Mouse (Mus musculus) stomach, embryonic 15.5 days (tissue): ENCODE data around the gene Cux2. TPM values are rescaled to one million over a fixed set of nuclear protein-coding genes. Genes with fewer than 3 reads are reported as not detected.

ENCODE experiments used
- ATAC-seq: fragments of 200-750 bp; cut with Nextera tagmentation; 2 replicates; pipeline ENCODE4 v1.8.0; 2017; ENCODE audit warnings: low read depth, moderate number of reproducible peaks, moderate TSS enrichment; ENCODE audit not compliant: insufficient read depth, low FRiP score
- H3K27ac ChIP-seq: fragments of 300-500 bp; sonication (generic); 2 replicates; pipeline ENCODE4 v1.5.1; 2015; ENCODE audit warnings: mild to moderate bottlenecking, inconsistent platforms
- H3K27me3 ChIP-seq: fragments of 300-500 bp; sonication (generic); replicated peaks from 2 replicates; pipeline ENCODE4 v1.6.1; 2015; ENCODE audit warnings: inconsistent platforms
- H3K36me3 ChIP-seq: fragments of 300-500 bp; sonication (generic); 2 replicates; pipeline ENCODE4 v1.6.1; 2015; ENCODE audit warnings: inconsistent platforms
- H3K4me1 ChIP-seq: fragments of 300-500 bp; sonication (generic); 2 replicates; pipeline ENCODE4 v1.6.1; 2015; ENCODE audit warnings: inconsistent platforms
- H3K4me2 ChIP-seq: fragments of 300-500 bp; sonication (generic); 2 replicates; pipeline ENCODE4 v1.6.1; 2015; ENCODE audit warnings: mild to moderate bottlenecking, inconsistent platforms
- H3K4me3 ChIP-seq: fragments of 300-500 bp; sonication (generic); replicated peaks from 2 replicates; pipeline ENCODE4 v1.5.1; 2015; ENCODE audit warnings: inconsistent platforms
- H3K9ac ChIP-seq: fragments of 300-500 bp; sonication (generic); 2 replicates; pipeline ENCODE4 v1.6.1; 2015; ENCODE audit warnings: inconsistent platforms
- H3K9me3 ChIP-seq: fragments of 300-500 bp; sonication (generic); 2 replicates; pipeline ENCODE4 v1.6.1; 2016; ENCODE audit warnings: inconsistent platforms
- WGBS: fragments of 180-500 bp; shearing (Covaris S2); methylation state at CpG from one replicate; pipeline ENCODE4 v1.1.7; 2015; 5-methylcytosine and 5-hydroxymethylcytosine counted together
- polyA plus RNA-seq: library from polyadenylated mRNA; unstranded; fragments of >200 nt; fragmentation: Nextera tagmentation; extraction: Ambion mirVana; gene quantifications from 2 replicates; pipeline ENCODE4 v1.2.1, GENCODE M21; 2015

Cux2 gene
- polyA plus RNA-seq, 1 experiment from 2014 or later = 6.2 TPM

DNA sequence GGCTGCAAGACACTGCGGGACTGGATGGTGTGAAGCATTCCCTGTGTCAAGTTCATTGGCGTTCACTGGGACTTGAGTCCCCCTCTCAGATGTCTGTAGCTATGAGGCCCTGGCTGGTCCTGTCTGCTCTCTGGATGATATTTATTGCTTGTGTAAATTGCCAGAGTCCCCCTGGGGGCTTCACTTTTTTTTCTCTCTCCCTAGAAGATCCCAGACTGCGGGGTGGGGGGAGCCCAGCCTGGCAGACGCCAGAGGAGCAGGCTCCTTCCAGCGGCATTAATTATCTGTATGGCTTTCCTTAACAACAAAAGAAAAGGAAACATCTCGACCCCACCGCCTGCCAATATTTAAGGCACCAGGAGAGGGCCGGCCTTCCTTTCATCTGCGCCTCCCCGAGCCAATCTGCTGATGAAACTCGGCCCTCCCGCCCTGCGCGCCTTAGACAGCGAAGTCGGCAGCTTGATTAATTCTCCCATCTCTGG lies 68.2 kb downstream of the Cux2 start:
- peak overlapping the region; percentile 40; the same call in 1 of the 2 replicates for H3K27ac ChIP-seq
- peak overlapping the region; percentile 24; the same call in 1 of the 2 replicates for H3K4me2 ChIP-seq

DNA sequence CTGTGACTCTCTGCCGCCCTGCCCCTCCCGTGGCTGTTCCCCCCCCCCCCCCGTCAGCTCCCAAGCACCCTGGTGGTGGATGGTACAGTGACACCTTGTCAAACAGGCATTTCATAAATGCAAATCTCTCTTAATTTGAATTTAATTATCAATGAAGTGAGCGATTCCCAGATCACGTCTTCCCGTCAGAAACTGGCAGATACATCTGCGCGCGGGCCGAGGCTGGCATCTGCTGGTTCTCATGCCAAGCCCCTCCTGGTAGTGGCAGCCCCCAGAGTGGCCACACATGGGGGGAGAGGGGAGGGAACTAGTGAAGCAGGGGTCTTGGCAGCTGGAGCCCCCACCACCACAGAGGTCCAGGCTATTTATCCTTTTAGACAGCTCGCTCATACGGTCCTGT lies 73.6 kb downstream of the Cux2 start:
- H3K9ac ChIP-seq = no peak overlapping the region
- WGBS = 85% methylated on average over 12 of the region's 12 CpGs
- no peak overlapping the region for H3K4me2 ChIP-seq
- no peaks in the 10 kb centered on the region for H3K36me3 ChIP-seq
- no peak overlapping the region for H3K27ac ChIP-seq
- no peak for ATAC-seq
- no peaks in the 10 kb centered on the region for H3K9me3 ChIP-seq
- no peak overlapping the region for H3K4me3 ChIP-seq
- H3K27me3 ChIP-seq = no peaks in the 10 kb centered on the region
- H3K4me1 ChIP-seq = peaks cover 13% of the 10 kb centered on the region

More for the DNA sequence above, 68.2 kb downstream of the Cux2 start:
- Histone ChIP-seq H3K36me3 (no peaks in the 10 kb centered on the region), H3K4me1 (peaks cover 16% of the 10 kb centered on the region), H3K27me3 (no peaks in the 10 kb centered on the region), H3K9ac (no peak overlapping the region), H3K9me3 (no peaks in the 10 kb centered on the region), H3K4me3 (no peak overlapping the region)
- 17% methylated on average over 16 of the region's 16 CpGs for WGBS
- ATAC-seq = peak; percentile 43

DNA sequence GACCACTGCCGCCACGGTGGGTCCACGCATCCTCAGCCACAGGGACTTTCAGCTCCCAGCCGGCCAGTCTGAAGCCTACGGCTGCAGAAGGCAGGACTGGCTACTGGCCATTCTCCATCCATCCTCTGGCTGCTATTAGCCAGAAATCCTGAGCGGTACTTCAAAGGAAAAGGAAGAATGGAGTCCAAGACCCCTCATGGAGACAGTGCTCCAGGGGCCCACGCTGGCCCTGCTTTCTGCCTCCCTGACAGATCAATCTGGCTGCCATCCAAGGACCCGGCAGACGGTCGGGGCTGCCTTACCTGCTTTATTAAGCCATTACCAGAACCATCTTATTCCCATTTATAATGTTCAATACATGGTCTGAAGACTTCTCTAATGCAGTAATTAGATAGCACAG lies 76.4 kb downstream of the Cux2 start:
- no peak overlapping the region for H3K4me3 ChIP-seq
- H3K9me3 ChIP-seq = no peaks in the 10 kb centered on the region
- peaks cover 13% of the 10 kb centered on the region for H3K4me1 ChIP-seq
- H3K27me3 ChIP-seq = no peaks in the 10 kb centered on the region
- no peak for ATAC-seq
- H3K27ac ChIP-seq = no peak overlapping the region
- WGBS = 39% methylated on average over 10 of the region's 10 CpGs
- no peak overlapping the region for H3K4me2 ChIP-seq
- H3K9ac ChIP-seq = no peak overlapping the region
- no peaks in the 10 kb centered on the region for H3K36me3 ChIP-seq

DNA sequence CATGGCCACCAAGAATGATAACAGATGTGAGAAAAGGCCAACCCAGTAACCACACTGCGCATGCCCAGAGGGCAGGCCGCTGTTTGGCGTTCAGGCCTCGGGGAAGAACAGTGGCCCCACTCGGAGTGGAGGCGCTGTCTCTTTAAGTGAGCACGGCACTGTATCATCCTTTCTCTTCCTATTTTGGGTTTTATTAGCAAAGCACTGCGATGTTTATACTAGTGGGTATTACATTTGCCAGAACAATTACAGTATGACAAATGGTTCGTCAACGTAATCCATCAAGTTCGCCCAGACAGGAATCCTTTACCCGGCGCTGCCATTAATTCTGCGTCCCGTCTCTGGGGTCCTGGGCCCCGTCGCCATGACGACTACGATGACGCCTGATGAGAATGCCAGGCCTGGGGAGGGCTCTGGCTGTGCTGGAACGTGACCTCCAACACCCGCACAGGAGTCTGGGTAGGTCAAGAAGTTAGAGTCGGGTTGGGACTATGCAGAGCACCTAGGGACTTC lies 77.2 kb downstream of the Cux2 start:
- H3K36me3 ChIP-seq = no peaks in the 10 kb centered on the region
- WGBS = 20% methylated on average over 23 of the region's 23 CpGs
- H3K4me1 ChIP-seq = peaks cover 13% of the 10 kb centered on the region
- no peaks in the 10 kb centered on the region for H3K9me3 ChIP-seq
- H3K27ac ChIP-seq = no peak overlapping the region
- no peak overlapping the region for H3K4me3 ChIP-seq
- no peak overlapping the region for H3K9ac ChIP-seq
- H3K4me2 ChIP-seq = peak overlapping the region; percentile 39
- no peak for ATAC-seq
- H3K27me3 ChIP-seq = no peaks in the 10 kb centered on the region

DNA sequence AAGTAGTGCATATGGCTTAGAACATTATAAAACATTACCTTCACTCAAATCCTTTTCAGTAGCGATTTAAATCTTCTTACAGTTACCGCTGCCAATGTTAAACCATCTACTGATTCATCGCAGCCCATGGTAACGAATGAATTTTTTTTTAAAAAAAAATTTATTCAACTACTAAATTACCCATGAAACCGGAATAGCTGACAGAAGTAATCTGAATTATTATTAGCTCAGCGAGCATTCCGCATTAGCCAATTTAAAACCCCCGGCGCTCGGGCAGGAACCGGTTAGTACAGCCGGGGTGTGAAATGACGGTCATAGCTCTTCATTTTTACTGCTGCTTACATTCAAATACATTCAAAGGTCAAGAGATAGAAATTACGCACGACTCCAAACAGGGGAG lies 80.9 kb downstream of the Cux2 start:
- no peak overlapping the region for H3K9ac ChIP-seq
- H3K4me3 ChIP-seq = no peak overlapping the region
- H3K4me2 ChIP-seq = no peak overlapping the region
- ATAC-seq = no peak
- H3K36me3 ChIP-seq = no peaks in the 10 kb centered on the region
- no peak overlapping the region for H3K27ac ChIP-seq
- no peaks in the 10 kb centered on the region; the same call in 1 of the 2 replicates for H3K27me3 ChIP-seq
- 61% methylated on average over 15 of the region's 15 CpGs for WGBS
- H3K9me3 ChIP-seq = no peaks in the 10 kb centered on the region
- peaks cover 27% of the 10 kb centered on the region for H3K4me1 ChIP-seq

DNA sequence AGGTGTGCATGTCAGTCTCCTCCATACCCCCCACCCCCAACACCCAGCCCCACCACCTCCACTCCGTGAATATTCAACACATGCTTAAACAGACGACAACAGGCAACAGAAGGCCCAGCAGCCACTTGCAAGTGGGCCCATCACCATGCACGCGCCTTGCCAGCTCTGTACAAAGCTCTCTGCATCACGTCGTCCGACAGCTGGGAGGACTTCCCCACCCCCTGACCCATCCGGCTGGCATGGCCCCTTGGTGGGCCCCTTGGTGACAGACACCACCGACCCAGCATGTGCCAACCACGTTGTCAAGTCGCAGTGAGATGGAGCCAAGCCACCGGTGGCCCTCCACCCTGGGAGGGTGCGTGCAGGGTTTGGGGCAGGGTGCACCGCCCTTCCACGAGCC lies 81.5 kb downstream of the Cux2 start:
- no peak for ATAC-seq
- H3K36me3 ChIP-seq = no peaks in the 10 kb centered on the region
- peaks cover 25% of the 10 kb centered on the region for H3K4me1 ChIP-seq
- H3K9ac ChIP-seq = no peak overlapping the region
- H3K27ac ChIP-seq = no peak overlapping the region
- no peak overlapping the region for H3K4me2 ChIP-seq
- no peaks in the 10 kb centered on the region for H3K9me3 ChIP-seq
- no peaks in the 10 kb centered on the region; the same call in 1 of the 2 replicates for H3K27me3 ChIP-seq
- no peak overlapping the region for H3K4me3 ChIP-seq
- WGBS = 77% methylated on average over 15 of the region's 15 CpGs

DNA sequence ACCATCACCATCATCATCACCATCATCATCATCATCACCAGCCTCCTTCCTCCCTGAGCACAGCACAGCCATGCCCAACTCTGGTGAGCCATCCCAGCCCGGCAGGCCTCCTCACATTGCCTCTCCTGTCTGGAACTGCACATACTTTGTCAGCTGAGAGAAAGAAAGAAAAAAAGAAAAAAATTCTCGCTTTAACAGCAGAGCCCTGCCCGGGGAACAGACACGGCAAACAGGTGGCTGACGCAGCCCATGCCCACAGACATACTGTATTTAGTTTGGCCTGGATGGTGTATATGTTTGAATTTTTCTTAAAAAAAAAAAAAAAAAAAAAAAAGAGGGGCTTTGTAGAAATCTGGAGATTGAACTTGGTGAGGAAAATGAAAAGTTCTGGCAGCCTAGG lies 82.4 kb downstream of the Cux2 start:
- 49% methylated on average over 5 of the region's 5 CpGs for WGBS
- Histone ChIP-seq H3K4me2 (no peak overlapping the region), H3K9me3 (no peaks in the 10 kb centered on the region), H3K27me3 (no peaks in the 10 kb centered on the region; the same call in 1 of the 2 replicates), H3K4me3 (no peak overlapping the region), H3K9ac (no peak overlapping the region), H3K36me3 (no peaks in the 10 kb centered on the region), H3K27ac (no peak overlapping the region), H3K4me1 (peaks cover 19% of the 10 kb centered on the region)
- no peak for ATAC-seq

DNA sequence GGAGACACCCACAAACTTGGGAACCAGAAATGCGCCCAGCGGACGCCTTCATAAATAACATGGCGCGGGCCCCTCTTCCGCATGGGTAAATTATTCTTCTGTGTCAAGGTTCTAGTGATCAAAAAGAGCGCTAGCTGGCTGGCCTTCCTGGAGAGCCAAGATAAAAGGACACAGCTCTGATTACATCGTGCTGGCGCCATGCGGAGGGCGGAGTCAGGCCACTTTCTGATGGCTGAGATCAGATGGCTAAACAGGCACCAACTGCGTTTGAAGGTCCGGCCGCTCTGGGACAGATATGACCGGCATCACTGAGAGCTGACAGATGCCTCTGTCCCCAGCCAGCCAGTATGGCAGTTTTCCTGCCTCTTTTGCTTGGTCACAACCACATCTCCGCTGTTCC lies 83.0 kb downstream of the Cux2 start:
- no peak overlapping the region for H3K4me3 ChIP-seq
- no peak overlapping the region for H3K27ac ChIP-seq
- no peaks in the 10 kb centered on the region; the same call in 1 of the 2 replicates for H3K27me3 ChIP-seq
- WGBS = 34% methylated on average over 16 of the region's 16 CpGs
- no peaks in the 10 kb centered on the region for H3K36me3 ChIP-seq
- H3K9ac ChIP-seq = no peak overlapping the region
- H3K9me3 ChIP-seq = no peaks in the 10 kb centered on the region
- H3K4me1 ChIP-seq = peaks cover 14% of the 10 kb centered on the region
- peak overlapping the region; percentile 17; the same call in 1 of the 2 replicates for H3K4me2 ChIP-seq
- no peak; the same call in 1 of the 2 replicates for ATAC-seq

DNA sequence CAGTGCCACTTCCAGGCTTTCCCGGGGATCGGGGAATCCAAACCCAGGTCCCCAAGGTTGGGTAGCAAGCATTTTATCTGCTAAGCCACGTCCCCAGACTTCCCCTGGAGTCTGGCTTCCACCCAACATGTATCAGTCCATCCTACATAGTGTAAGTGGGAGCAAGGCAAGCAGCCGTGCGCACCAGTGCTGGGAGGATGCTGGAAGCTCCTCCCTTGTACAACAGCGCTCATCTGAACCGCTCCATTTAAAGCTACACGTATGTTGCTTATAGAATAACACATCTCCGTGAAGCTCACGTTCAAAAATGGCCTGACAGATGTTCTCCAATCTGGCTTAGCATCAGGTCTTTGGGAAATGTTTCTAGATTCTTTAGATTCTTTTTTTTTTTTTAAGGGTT lies 86.9 kb downstream of the Cux2 start:
- H3K9ac ChIP-seq = no peak overlapping the region
- H3K4me2 ChIP-seq = no peak overlapping the region
- no peaks in the 10 kb centered on the region for H3K36me3 ChIP-seq
- H3K4me1 ChIP-seq = peaks cover 30% of the 10 kb centered on the region
- H3K9me3 ChIP-seq = no peaks in the 10 kb centered on the region
- WGBS = 80% methylated on average over 10 of the region's 10 CpGs
- no peak for ATAC-seq
- H3K27me3 ChIP-seq = no peaks in the 10 kb centered on the region; the same call in 1 of the 2 replicates
- no peak overlapping the region for H3K27ac ChIP-seq
- no peak overlapping the region for H3K4me3 ChIP-seq

DNA sequence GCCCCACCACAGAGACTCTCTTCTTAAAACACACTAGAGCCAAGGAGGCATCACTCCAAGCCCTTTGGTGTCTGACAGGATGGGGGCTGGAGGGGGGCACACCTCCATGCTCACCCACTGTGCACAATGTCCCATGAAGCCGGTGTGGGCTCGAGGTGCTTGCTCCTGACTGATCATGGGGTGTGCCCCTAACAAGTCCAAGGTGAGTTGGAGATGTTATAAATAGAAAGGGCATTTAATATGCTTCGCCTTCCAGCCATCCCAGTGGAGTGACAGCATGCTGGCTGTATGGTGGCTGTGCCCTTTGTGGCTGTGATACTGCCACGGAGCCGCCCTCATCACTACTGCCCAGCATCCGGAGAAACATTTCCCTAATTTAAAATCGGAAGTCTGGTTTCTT lies 87.5 kb downstream of the Cux2 start:
- Histone ChIP-seq H3K36me3 (no peaks in the 10 kb centered on the region), H3K9ac (no peak overlapping the region), H3K4me2 (no peak overlapping the region), H3K4me1 (peaks cover 30% of the 10 kb centered on the region), H3K27me3 (no peaks in the 10 kb centered on the region; the same call in 1 of the 2 replicates), H3K27ac (no peak overlapping the region), H3K4me3 (no peak overlapping the region), H3K9me3 (no peaks in the 10 kb centered on the region)
- ATAC-seq = no peak
- WGBS = 88% methylated on average over 7 of the region's 7 CpGs

DNA sequence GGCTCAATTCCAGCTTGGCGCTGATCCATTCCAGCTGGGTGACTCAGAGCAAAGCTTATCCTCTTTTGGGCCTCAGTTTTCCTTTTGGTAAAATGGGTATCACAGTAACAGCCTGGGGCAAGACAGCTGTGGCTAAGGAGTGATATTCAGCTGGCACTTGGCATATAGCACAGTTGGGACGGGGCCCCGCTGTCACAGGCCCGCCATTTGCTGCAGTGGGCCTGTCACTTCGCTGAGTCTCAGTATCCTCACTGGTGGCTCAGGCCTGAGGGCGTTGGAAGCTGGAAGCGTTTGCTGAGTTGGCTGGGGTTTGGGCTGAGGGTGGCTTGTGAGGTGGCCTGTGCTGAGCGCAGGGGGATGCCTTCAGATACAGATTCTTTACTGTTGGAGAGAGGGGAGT lies 88.6 kb downstream of the Cux2 start:
- Histone ChIP-seq H3K4me1 (peaks cover 21% of the 10 kb centered on the region), H3K9me3 (no peaks in the 10 kb centered on the region), H3K4me2 (no peak overlapping the region), H3K4me3 (no peak overlapping the region), H3K27ac (no peak overlapping the region), H3K9ac (no peak overlapping the region), H3K36me3 (no peaks in the 10 kb centered on the region), H3K27me3 (no peaks in the 10 kb centered on the region; the same call in 1 of the 2 replicates)
- WGBS = 78% methylated on average over 8 of the region's 8 CpGs
- ATAC-seq = no peak

DNA sequence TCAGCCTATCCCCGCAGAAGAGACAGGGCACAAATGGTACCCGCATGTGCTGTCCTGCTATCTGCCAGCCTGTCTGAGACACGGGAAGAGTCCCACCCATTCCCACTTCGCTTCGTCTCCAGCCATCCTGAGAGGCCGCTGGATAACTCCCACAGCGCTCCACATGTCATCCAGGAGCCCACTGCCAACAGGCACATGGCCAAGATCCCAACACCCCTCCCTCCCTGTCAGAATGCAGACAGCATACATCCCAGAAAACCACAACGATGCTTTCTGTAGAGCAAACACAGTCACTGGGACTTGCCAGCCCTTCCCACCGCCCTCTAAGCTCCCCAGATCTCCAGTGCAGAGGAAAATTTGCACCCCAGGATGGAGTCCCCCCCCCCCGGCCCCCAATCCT lies 90.2 kb downstream of the Cux2 start:
- peaks cover 16% of the 10 kb centered on the region for H3K4me1 ChIP-seq
- H3K27ac ChIP-seq = no peak overlapping the region
- no peaks in the 10 kb centered on the region for H3K27me3 ChIP-seq
- no peak overlapping the region for H3K4me2 ChIP-seq
- no peaks in the 10 kb centered on the region for H3K9me3 ChIP-seq
- 0 out of 2 replicates have a peak, but pooled peaks have one; percentile 37 for ATAC-seq
- no peaks in the 10 kb centered on the region for H3K36me3 ChIP-seq
- WGBS = 47% methylated on average over 10 of the region's 10 CpGs
- no peak overlapping the region for H3K4me3 ChIP-seq
- no peak overlapping the region for H3K9ac ChIP-seq

DNA sequence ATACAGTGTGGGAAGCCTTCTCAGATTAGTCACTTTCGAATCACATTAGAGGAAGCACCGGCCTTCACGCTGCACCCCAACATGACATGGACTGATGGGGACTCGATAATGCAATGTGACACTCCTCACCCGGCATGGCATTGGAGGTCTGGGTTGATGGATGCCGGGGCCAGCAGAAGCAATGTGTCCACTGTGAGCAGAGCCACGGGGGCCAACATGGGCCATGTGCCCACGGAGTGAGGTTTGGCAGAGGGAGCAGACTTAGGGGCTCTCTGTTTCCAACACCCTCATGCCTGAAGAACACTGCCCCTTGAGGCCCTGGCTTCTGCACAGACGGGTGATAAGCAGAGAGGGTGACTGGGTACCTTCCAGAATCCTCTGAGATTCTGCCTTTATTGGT lies 91.4 kb downstream of the Cux2 start:
- Histone ChIP-seq H3K4me1 (peaks cover 16% of the 10 kb centered on the region), H3K27ac (no peak overlapping the region), H3K4me2 (no peak overlapping the region), H3K36me3 (no peaks in the 10 kb centered on the region), H3K27me3 (no peaks in the 10 kb centered on the region), H3K4me3 (no peak overlapping the region), H3K9ac (no peak overlapping the region), H3K9me3 (no peaks in the 10 kb centered on the region)
- no peak for ATAC-seq
- 68% methylated on average over 9 of the region's 9 CpGs for WGBS
